Mouse (Mus musculus) hindbrain, postnatal 0 days (tissue): ENCODE measurements at regions not wholly inside any gene's neighbourhood (a gene's known extent, or its start where the extent isn't known, plus 50 kb on each side); places are given as distances from the start of the nearest gene placed in this dataset.

ENCODE experiments used
- ATAC-seq: fragments of 200-750 bp; cut with Nextera tagmentation; 2 replicates; pipeline ENCODE4 v1.8.0; 2017; ENCODE audit warnings: mild to moderate bottlenecking, moderate TSS enrichment, moderate library complexity
- DNase-seq: peaks from one replicate; pipeline ENCODE4 v3.0.0-alpha.2; 2015; ENCODE audit warnings: low spot score
- H3K27ac ChIP-seq: fragments of 300-500 bp; sonication (generic); 2 replicates; pipeline ENCODE4 v1.5.1; 2014; ENCODE audit warnings: mild to moderate bottlenecking
- H3K27me3 ChIP-seq: fragments of 300-500 bp; sonication (generic); 2 replicates; pipeline ENCODE4 v1.6.1; 2014; ENCODE audit warnings: low read length, mixed read lengths; ENCODE audit not compliant: insufficient read depth
- H3K36me3 ChIP-seq: fragments of 300-500 bp; sonication (generic); 2 replicates; pipeline ENCODE4 v1.6.1; 2014; ENCODE audit warnings: low read length, mixed read lengths; ENCODE audit not compliant: insufficient read depth
- H3K4me1 ChIP-seq: fragments of 300-500 bp; sonication (generic); 2 replicates; pipeline ENCODE4 v1.6.1; 2014; ENCODE audit warnings: antibody characterized with exemption, low read length, mixed read lengths; ENCODE audit not compliant: insufficient read depth
- H3K4me2 ChIP-seq: fragments of 300-500 bp; sonication (generic); 2 replicates; pipeline ENCODE4 v1.6.1; 2014; ENCODE audit warnings: low read depth, mild to moderate bottlenecking, low read length, moderate library complexity, mixed read lengths
- H3K4me3 ChIP-seq: fragments of 300-500 bp; sonication (generic); 2 replicates; pipeline ENCODE4 v1.5.1; 2014; ENCODE audit warnings: low read length
- H3K9ac ChIP-seq: fragments of 300-500 bp; sonication (generic); replicated peaks from 2 replicates; pipeline ENCODE4 v1.6.1; 2014; ENCODE audit warnings: mild to moderate bottlenecking, low read length, moderate library complexity, mixed read lengths
- H3K9me3 ChIP-seq: fragments of 300-500 bp; sonication (generic); 2 replicates; pipeline ENCODE4 v1.6.1; 2016; ENCODE audit warnings: low read length, mixed read lengths
- CTCF ChIP-seq: IDR thresholded peaks from 2 replicates; pipeline ENCODE4 v1.5.1; 2016; ENCODE audit warnings: antibody characterized with exemption, control low read depth, low read depth
- WGBS: fragments of 180-500 bp; shearing (Covaris S2); extraction: QIAGEN DNeasy Blood & Tissue Kit; methylation state at CpG from one replicate; pipeline ENCODE4 v1.1.7; 2014; 5-methylcytosine and 5-hydroxymethylcytosine counted together

- H3K27me3 ChIP-seq, result no peaks in the 10 kb centered on the region
- no peak overlapping the region for H3K9ac ChIP-seq
- no peak overlapping the region for H3K4me2 ChIP-seq
- TF ChIP-seq CTCF, result no peak
- 34% methylated on average over 3 of the region's 3 CpGs for WGBS
- no peaks in the 10 kb centered on the region for H3K36me3 ChIP-seq
- no peak for ATAC-seq
- no peak overlapping the region for H3K27ac ChIP-seq
- H3K9me3 ChIP-seq, result no peaks in the 10 kb centered on the region
- no peak for DNase-seq
- no peaks in the 10 kb centered on the region for H3K4me1 ChIP-seq
- no peak overlapping the region for H3K4me3 ChIP-seq
These were observed 67.8 kb upstream of the Zic3 start for GRCm38 (mm10) chrX:57954594-57955185.
